Mouse (Mus musculus): ENCODE measurements around the gene Kpna4.

- TF ChIP-seq CTCF (IDR thresholded peaks at IDR 0.05; ENCODE audit: low read depth) (no peak), EP300 (IDR thresholded peaks at IDR 0.05; ENCODE audit: low read depth) (no peak)
Observed at GRCm38 (mm10) chr3:69017181-69017580, 109.7 kb downstream of the Kpna4 start.

Data from heart, postnatal 0 days (tissue).